Mouse (Mus musculus) kidney, postnatal 10 days (tissue): ENCODE results near the gene Polh.

Experiments used
- DNase-seq: peaks from one replicate; pipeline ENCODE4 v3.0.0; 2021; ENCODE audit warnings: mixed read lengths

Polh gene

DNA sequence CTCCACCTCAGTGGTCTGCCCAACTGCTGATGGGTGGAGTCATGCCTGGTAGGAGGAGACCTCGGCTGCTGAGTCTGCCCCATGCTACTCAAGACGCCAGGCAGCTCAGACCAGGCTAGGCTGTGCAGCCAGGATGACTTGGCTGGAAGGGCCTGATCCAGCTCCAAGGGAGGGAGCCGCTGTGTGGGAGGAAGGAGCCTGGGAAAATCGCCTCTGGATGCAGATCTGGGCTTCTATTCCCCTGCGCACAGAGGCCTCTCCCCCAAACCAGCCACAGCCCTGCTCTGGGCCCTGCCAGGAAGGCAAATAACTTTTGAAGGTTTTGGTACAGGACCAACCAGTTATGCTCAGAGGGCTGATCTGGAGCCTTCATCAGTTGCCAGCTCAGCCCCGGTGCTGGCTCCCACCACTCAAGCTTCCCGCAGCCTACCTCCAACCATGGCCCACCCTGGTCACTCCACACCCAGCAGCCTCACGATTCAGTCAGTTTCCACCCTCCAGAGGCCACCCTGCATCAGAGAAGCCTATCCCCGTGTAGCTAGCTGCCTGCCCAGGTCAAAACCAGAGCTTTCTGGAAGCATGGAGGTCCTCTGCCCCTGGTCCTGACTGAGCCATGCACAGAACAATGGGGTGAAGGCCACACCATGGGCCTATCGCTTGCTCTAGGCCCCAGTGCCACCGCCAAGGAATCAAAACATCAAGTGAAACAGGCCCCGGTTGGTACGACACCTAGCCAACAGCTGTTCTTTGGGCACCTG lies 72.5 kb downstream of the Polh start:
- peak; percentile 44 for DNase-seq

DNA sequence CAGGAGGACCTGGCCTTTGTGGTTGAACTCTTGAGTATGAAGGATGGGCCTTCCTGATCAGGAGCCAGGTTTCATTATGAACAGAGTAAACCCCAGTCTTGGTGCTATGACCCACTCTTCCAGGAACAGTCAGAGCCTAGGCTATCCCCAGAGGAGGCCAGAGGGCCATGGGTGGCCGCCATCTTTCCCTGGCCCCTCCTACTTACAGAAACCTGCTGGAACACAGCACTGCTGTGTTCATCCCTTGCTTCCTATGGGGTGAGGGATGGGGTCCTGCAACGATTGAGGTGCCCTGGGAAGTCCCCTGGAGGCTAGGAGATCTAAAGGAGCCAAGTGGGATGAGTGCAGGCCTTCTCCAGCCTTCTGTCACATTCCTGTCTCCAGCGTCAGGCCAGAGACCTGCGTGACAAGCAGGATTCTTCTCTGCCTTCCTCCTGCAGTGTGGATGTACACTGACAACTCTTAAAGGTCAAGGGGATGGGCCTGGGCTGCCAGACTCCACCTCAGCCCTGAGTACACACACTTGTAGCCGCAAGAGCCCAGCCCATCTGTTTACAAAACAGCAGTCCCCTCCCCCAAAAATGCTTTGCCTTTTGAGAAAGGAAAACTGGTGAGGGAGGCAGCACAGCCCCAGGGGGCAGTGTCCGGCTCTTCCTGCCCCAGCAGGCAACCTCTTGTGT lies 74.5 kb downstream of the Polh start:
- DNase-seq: no peak

DNA sequence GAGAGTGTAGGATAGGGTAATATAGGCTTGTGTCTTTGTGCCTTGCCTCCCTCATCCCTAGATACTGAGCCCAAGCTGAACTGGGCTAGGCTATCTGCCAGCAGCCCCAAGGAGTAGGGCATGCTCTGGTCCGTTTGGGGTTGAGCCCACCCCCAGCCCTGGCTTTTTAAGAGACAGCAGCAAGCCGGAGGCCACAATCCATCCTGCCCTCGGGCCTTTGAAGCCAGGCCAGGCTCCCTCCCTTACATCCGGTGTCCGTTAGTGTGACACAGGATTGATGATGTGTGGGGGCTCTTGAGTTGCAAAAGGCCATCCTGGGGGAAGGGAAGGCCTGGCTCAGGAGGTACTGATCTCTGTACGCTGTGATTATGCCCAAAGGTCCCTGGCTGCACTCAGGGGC lies 75.8 kb downstream of the Polh start:
- DNase-seq: peak; percentile 65

DNA sequence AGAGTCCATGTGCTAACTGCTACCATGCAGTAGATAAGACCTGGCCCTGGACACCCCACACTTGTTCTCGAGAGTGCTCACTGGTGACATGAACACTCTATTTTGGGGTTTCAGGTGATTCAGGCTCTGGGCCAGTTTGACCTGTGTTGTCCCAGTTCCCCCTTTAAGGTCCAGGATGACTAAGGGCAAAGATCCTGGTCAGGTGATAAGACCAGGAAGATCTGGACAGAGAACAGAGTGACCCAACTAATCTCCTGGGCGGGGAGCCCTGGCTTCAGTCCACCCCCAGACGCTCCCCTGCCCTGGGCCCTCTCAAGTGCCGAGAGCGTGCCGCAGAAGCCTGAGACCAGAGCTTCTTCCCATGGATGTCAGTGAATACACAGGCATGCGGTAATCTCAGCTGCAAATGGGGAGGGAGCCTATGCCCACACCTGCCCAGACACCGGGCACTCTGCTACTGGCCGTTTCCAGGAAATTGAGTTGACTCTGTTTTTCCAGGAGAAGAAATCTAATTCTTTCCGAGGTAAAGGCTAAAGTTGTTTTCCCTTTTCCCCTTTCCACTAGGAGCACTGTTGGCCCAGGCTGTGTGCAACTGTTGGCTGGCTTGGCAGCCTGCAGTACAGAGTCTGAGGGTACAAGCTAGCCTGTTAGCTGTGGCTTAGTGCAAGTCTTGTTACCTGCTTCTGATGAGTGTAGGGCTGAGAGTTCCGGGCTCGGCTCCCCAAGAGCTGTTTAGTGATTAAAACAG lies 78.3 kb downstream of the Polh start:
- DNase-seq: no peak

DNA sequence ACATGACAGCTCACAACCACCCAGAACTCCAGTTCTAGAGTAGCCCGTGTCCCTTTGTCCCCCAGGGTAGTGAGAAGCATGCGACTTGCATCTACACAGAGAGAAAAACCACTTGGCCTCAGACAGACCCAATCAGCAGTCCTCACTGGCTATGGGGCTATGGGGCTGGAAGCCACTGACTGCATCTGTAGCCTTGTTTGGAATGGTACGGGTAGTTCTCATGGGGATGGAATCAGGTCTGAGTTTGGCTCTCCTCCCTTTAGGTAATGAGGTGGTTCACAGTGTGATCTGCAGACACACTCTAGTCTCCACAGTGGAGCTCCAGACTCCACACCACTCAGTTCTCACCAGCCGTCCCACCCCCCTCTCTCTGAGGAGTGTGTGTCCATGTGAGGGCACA lies 79.2 kb downstream of the Polh start:
- DNase-seq: no peak

DNA sequence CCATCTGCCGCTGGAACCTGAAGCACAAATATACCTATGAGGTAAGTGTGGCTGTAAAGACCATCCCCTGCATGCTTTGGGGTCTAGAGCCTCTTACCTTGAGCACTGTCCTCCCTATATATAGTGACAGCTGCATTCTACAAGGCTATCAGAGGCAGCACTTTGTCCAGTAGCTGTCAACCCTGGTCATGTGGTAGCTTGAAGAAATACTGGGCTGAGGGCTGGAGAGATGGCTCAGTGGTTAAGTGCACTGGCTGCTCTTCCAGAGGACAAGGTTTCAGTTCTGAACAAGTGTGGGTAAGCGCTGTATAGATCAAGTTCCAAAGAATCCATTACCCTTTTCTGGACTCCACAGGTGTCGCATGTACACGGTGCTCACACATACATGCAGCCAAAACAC lies 79.7 kb downstream of the Polh start:
- DNase-seq: no peak
